Mouse (Mus musculus) spleen, adult 2 months (tissue): ENCODE data around the gene Wfdc21. TPM values are rescaled to one million over a fixed set of nuclear protein-coding genes. Genes with fewer than 3 reads are reported as not detected.

Experiments used
- DNase-seq, 2 experiments: peaks; one replicate each; pipeline versions ENCODE4 v3.0.0 to v3.0.0-alpha.2; 2012 to 2021; ENCODE audit warnings: low spot score in 2 of 2, low read depth in 1 of 2
- H3K27ac ChIP-seq: fragments of 200-500 bp; 2 replicates; pipeline ENCODE4 v1.5.1; 2012; ENCODE audit warnings: low read length, inconsistent platforms; ENCODE audit not compliant: insufficient read depth
- H3K27me3 ChIP-seq: fragments of 200-500 bp; 2 replicates; pipeline ENCODE4 v1.6.1; 2012; ENCODE audit warnings: mild to moderate bottlenecking, moderate library complexity, low read length, inconsistent platforms; ENCODE audit not compliant: control insufficient read depth, insufficient read depth
- H3K36me3 ChIP-seq: fragments of 200-500 bp; 2 replicates; pipeline ENCODE4 v1.6.1; 2012; ENCODE audit warnings: mild to moderate bottlenecking, low read length, inconsistent platforms; ENCODE audit not compliant: control insufficient read depth, insufficient read depth
- H3K4me1 ChIP-seq: fragments of 200-500 bp; 2 replicates; pipeline ENCODE4 v1.6.1; 2011; ENCODE audit warnings: inconsistent platforms; ENCODE audit not compliant: control insufficient read depth, insufficient read depth, insufficient read length
- H3K4me3 ChIP-seq: fragments of 200-500 bp; 2 replicates; pipeline ENCODE4 v1.5.1; 2011; ENCODE audit warnings: mild to moderate bottlenecking, inconsistent platforms; ENCODE audit not compliant: insufficient read depth, insufficient read length; ENCODE audit errors: extremely low read depth
- CTCF ChIP-seq: fragments of 200-500 bp; IDR thresholded peaks from 2 replicates; pipeline ENCODE4 v1.5.1; 2011; ENCODE audit warnings: mild to moderate bottlenecking, inconsistent platforms; ENCODE audit not compliant: insufficient read depth, insufficient read length, insufficient replicate concordance; ENCODE audit errors: extremely low read depth
- POLR2A ChIP-seq: fragments of 200-500 bp; IDR thresholded peaks from 2 replicates; pipeline ENCODE4 v1.6.1; 2011; ENCODE audit warnings: low read depth, low read length, inconsistent platforms
- WGBS: fragments of 180-500 bp; shearing (Covaris S2); methylation state at CpG from one replicate; pipeline ENCODE4 v1.1.7; 2018; 5-methylcytosine and 5-hydroxymethylcytosine counted together
- polyA plus RNA-seq: library from polyadenylated mRNA; depleted of rRNA; stranded (reverse); fragments of >200 nt; gene quantifications from 2 replicates; pipeline ENCODE4 v1.2.3, GENCODE M21; 2012

The Wfdc21 gene
- polyA plus RNA-seq, 1 experiment, result 17.1 TPM

DNA sequence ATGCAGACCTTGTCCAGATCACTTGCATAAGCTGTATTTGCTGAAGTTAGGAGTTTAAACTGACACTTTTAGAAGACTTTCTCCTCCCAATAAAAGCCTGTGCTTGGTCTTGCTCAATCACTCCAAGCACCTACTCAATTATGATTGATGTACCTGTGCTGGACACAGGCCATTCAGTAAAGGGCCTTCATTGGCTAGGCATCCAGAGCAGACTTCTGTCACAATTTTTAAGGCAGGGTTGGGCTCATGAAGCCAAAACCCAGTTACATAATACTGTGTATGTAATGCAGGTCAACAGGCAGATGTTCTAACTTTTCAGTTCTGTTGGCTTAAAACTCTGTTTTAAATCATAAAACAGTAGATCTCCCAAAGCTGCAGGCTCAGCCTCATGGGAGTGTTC is 26.0 kb upstream of the Wfdc21 start:
- no peaks in the 10 kb centered on the region for H3K27me3 ChIP-seq
- no peak overlapping the region for H3K4me3 ChIP-seq
- no peaks in the 10 kb centered on the region for H3K36me3 ChIP-seq
- no peaks in the 10 kb centered on the region for H3K4me1 ChIP-seq
- no peak for DNase-seq
- no peak overlapping the region for H3K27ac ChIP-seq
- TF ChIP-seq POLR2A (no peak), CTCF (no peak)

DNA sequence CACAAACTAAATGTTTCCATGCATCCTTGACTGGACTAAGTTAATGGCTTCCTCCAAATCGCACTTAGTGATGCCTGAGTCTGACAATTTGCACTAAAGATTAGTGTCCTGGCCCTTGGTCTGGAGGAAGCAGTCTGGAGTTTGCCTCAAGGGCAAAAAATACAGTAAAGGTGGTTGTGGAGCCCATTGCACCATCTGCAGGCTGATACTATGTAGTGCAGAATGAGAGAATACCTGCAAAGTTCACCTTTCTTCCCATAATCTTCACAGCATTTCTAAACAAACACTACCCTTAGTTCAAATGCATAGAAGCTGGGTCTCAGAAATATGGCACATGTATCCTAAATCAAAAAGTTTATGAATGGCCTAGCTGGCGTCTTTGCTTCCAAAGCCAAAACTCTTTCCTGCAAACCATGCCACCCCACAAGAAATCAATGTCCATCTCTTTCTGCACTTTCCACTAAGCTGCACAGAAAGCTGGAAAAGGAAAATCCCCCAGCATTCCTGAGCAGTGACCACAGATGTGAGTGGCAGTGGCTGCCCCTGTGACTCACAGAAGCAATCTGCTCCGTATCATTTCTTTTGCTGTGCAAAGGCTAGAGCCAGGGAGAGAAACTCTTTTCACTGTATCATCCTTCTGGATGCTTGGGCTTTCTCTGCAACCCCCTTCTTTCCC is 17.8 kb upstream of the Wfdc21 start:
- WGBS, result 63% methylated on average over 3 of the region's 3 CpGs
- Histone ChIP-seq H3K4me1 (no peaks in the 10 kb centered on the region), H3K27ac (no peak overlapping the region), H3K4me3 (no peak overlapping the region), H3K36me3 (no peaks in the 10 kb centered on the region), H3K27me3 (no peaks in the 10 kb centered on the region)
- no peak for DNase-seq
- no peak for TF ChIP-seq POLR2A
- peak; percentile 35; the same call in 1 of the 2 replicates for TF ChIP-seq CTCF

DNA sequence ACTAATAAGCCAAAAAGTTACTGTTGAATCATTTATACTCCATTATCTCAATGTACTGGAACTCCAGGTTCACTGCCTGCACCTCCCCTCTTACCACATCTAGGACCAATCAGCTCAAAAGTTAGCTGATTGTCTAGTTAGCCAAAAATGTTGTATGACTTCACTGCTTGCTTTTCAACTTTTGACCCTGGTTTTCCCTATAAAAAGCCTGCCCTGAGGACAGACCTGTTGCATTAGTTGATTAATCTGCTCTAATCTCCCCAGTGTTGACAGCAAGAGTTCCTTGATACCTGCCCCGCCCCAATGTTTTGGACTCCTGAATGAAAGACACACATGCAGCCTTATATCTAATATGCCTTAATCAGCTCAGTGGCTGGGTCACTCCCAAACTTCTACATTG is 15.6 kb upstream of the Wfdc21 start:
- Histone ChIP-seq H3K27ac (no peak overlapping the region), H3K36me3 (no peaks in the 10 kb centered on the region), H3K27me3 (no peaks in the 10 kb centered on the region), H3K4me1 (peaks cover 6% of the 10 kb centered on the region; the same call in 1 of the 2 replicates), H3K4me3 (no peak overlapping the region)
- WGBS, result 89% methylated on average over 1 of the region's 1 CpGs
- no peak for TF ChIP-seq POLR2A
- TF ChIP-seq CTCF, result no peak
- no peak for DNase-seq

DNA sequence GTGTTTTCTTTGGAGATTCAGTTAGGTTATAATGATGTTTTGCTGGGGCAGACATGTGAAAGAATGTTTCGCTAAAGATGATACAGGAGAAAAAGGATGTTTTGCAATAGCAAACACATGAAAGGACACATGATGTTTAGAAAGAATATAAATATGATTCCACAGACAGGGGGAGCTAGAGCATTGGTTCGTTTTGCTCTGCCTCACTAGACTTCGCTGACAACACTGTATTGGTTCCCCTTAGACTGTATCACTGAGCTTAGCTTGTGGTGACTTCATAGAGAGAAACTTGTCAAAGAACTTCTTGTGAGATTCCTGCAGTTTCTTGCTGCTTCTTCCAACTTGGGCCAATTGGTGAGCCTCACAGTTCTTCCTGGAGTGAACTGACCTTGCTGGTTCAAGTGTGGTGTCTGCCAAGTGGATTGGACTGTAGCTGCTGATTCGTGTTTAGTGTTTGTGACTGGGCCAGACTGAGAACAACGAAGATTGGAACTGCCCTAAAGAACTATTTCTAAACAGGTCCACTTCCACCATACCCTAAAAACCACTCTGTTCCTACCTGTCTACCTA is 13.6 kb upstream of the Wfdc21 start:
- DNase-seq, result peak in 1 of 2 experiments; percentile 47
- no peak overlapping the region for H3K27ac ChIP-seq
- 72% methylated on average over 5 of the region's 5 CpGs for WGBS

DNA sequence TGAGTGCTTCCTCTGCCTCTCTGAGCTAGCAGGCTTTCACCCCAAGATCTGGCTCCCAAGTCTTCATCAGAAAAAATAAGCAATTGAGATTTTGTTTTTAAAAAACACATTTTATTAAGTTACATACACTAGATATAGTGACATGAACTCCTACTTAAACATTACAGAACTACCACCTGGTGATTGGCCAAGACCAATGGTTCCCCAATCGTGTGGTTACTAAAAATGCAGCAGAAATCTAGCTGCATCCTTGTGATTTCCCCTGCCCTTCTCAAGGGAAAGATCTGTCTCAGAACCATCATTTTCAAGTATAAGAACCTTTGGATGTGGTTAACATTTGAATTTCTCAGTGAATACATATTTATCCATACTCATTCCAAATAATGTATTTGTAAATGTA is 12.5 kb upstream of the Wfdc21 start:
- Histone ChIP-seq H3K27ac (no peak overlapping the region), H3K27me3 (no peaks in the 10 kb centered on the region), H3K4me1 (peaks cover 19% of the 10 kb centered on the region), H3K36me3 (no peaks in the 10 kb centered on the region), H3K4me3 (no peak overlapping the region)
- WGBS, result 53% methylated on average over 1 of the region's 1 CpGs
- no peak for DNase-seq
- TF ChIP-seq CTCF, result no peak
- TF ChIP-seq POLR2A, result no peak

More for the DNA sequence above, 13.6 kb upstream of the Wfdc21 start:
- Histone ChIP-seq H3K4me3 (no peak overlapping the region), H3K27me3 (no peaks in the 10 kb centered on the region), H3K4me1 (peaks cover 13% of the 10 kb centered on the region), H3K36me3 (no peaks in the 10 kb centered on the region)
- TF ChIP-seq CTCF (peak; percentile 13; the same call in 1 of the 2 replicates), POLR2A (no peak)

DNA sequence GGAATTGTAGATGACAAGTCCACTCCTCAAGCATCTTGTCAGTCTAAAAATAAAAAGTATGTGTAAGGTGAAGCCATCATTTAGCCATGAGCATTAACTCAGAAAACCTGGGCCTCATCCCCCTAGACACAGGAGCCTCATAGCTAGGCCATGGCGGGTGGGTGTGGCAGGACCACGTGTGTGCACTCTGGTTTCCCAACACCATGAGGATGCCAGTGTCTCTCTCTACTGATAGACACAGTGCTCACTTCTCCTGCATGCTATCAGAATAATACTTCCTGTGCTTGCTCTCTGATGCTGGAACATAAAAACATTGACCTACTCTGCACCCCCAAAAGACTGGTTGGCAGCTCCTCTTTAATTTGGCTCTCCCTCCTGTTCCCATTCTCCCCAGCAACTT is 10.9 kb upstream of the Wfdc21 start:
- TF ChIP-seq CTCF (no peak), POLR2A (no peak)
- H3K27ac ChIP-seq, result no peak overlapping the region
- WGBS, result 72% methylated on average over 2 of the region's 2 CpGs
- no peak overlapping the region for H3K4me3 ChIP-seq
- no peaks in the 10 kb centered on the region for H3K36me3 ChIP-seq
- DNase-seq, result no peak
- peaks cover 19% of the 10 kb centered on the region for H3K4me1 ChIP-seq
- H3K27me3 ChIP-seq, result no peaks in the 10 kb centered on the region

DNA sequence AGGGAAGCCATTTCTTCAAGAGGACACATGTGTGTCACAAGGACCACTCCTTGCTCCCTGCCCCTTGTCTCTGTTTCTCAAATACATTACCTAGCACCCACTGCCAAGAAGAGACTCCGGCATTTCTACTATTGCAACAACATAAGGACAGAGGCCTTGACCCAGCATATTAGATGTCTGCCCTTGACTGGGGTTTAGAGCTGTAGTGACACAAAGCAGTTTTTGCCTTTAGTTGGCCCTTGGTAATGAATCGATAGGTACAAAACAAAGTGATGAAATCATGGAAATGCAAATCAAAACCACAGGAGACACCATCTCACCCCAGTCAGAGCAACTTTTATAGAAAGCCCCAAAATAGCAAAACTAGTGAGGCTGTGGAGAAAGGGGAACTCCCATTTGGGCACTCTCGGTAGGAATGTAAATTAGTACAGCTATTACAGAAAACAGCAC is 9.6 kb upstream of the Wfdc21 start:
- Histone ChIP-seq H3K27ac (peak overlapping the region; percentile 81), H3K27me3 (no peaks in the 10 kb centered on the region), H3K4me3 (no peak overlapping the region), H3K4me1 (peaks cover 25% of the 10 kb centered on the region), H3K36me3 (no peaks in the 10 kb centered on the region)
- WGBS, result 21% methylated on average over 3 of the region's 3 CpGs
- peak; percentile 46 to 86 for DNase-seq
- TF ChIP-seq CTCF, result no peak
- no peak for TF ChIP-seq POLR2A
